Mouse (Mus musculus) bone marrow macrophage, adult 2 months (primary cell): ENCODE results near the gene Fancd2. TPM values are rescaled to one million over a fixed set of nuclear protein-coding genes. Genes with fewer than 3 reads are reported as not detected.

ENCODE experiments used
- H3K27ac ChIP-seq: 2 replicates; pipeline ENCODE4 v1.5.1; 2012; ENCODE audit warnings: low read depth, low read length; ENCODE audit not compliant: insufficient read depth
- H3K4me1 ChIP-seq: 2 replicates; pipeline ENCODE4 v1.6.1; 2012; ENCODE audit warnings: low read length; ENCODE audit not compliant: control insufficient read depth, insufficient read depth
- H3K4me3 ChIP-seq: 2 replicates; pipeline ENCODE4 v1.5.1; 2012; ENCODE audit warnings: mild to moderate bottlenecking, low read length, moderate library complexity; ENCODE audit not compliant: insufficient read depth
- CTCF ChIP-seq: IDR thresholded peaks from 2 replicates; pipeline ENCODE4 v1.5.1; 2012; ENCODE audit warnings: low read depth, mild to moderate bottlenecking, low read length, moderate library complexity
- POLR2A ChIP-seq: IDR thresholded peaks from 2 replicates; pipeline ENCODE4 v1.6.1; 2012; ENCODE audit warnings: mild to moderate bottlenecking, low read depth, low read length, borderline replicate concordance
- polyA plus RNA-seq: library from polyadenylated mRNA; stranded (reverse); fragments of >200 nt; gene quantifications from 2 replicates; pipeline ENCODE4 v1.2.4, GENCODE M21; 2012; ENCODE audit not compliant: missing spikeins, insufficient read depth, insufficient read length

Gene Fancd2
- polyA plus RNA-seq, 1 experiment, result 7.8 TPM

GRCm38 (mm10) chr6:113605224-113605545 is 73.7 kb downstream of the Fancd2 start:
- Histone ChIP-seq H3K27ac (peak overlapping the region; percentile 65), H3K4me1 (peaks cover 13% of the 10 kb centered on the region), H3K4me3 (peak overlapping the region; percentile 91)
- TF ChIP-seq CTCF (no peak), POLR2A (no peak)

DNA sequence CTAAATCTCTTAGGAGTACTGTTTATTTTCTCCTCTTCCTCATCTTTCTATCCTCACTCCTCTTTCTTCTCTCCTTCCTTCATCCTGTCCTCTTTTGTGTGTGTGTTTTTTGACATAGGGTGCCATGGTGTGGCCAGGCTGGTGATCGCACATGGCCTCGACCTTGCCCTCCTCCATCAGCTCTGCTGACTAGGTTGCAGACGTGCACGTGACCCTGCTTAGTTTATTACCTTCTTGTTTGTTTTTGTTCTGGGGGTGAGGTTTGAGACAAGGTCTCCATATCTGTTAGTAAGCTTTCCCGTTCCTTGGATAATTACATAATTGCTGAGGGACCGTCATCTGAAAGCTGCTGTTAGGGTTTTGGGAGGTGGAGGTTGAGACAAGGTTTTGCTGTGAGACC is 77.4 kb downstream of the Fancd2 start:
- no peak for TF ChIP-seq CTCF
- H3K27ac ChIP-seq, result no peak overlapping the region
- H3K4me3 ChIP-seq, result no peak overlapping the region
- peaks cover 16% of the 10 kb centered on the region for H3K4me1 ChIP-seq

DNA sequence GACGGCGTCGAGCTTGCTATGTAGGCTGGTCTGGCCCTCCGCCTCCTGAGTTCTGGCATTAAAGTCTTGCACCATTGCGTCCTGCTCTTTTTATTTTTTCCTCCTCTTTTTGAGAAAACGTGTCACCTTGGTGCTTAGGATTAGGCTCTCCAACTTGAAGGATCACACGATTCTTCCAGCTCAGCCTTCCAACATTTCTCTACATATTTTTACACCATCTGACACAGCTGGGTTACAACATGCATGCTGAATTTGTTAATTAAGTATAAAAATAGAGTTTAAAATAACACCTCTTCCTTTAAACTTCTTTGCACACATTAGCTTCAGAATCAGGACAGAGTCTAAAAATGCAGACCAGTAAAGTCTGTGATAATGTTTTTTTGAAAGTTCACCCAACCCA is 77.8 kb downstream of the Fancd2 start:
- H3K4me1 ChIP-seq, result peaks cover 16% of the 10 kb centered on the region
- TF ChIP-seq POLR2A (no peak), CTCF (no peak)
- H3K27ac ChIP-seq, result no peak overlapping the region
- H3K4me3 ChIP-seq, result no peak overlapping the region

GRCm38 (mm10) chr6:113612258-113612969 is 80.9 kb downstream of the Fancd2 start:
- Histone ChIP-seq H3K4me1 (peaks cover 9% of the 10 kb centered on the region), H3K4me3 (no peak overlapping the region), H3K27ac (no peak overlapping the region)
- TF ChIP-seq CTCF (no peak), POLR2A (no peak)

DNA sequence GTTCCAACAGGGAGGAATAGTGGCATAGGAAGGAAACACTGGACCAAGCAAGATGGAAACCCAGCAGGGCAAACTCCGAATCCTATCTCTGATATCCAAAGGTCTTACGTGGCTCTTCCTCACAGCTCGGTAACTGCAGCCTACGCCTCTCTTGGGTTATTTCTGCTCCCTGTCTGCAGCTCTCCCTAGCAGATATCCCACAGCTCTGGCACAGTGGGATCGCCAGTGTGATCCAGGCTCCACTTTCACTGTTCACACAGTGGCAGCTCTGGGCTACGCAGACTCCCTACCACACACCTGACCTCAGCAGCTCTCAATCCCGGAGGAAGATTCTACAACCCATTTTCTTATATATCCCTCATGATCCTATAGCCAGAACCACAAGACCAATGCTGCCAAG is 82.7 kb downstream of the Fancd2 start:
- Histone ChIP-seq H3K4me3 (no peak overlapping the region), H3K27ac (no peak overlapping the region), H3K4me1 (peaks cover 7% of the 10 kb centered on the region; the same call in 1 of the 2 replicates)
- no peak for TF ChIP-seq CTCF

DNA sequence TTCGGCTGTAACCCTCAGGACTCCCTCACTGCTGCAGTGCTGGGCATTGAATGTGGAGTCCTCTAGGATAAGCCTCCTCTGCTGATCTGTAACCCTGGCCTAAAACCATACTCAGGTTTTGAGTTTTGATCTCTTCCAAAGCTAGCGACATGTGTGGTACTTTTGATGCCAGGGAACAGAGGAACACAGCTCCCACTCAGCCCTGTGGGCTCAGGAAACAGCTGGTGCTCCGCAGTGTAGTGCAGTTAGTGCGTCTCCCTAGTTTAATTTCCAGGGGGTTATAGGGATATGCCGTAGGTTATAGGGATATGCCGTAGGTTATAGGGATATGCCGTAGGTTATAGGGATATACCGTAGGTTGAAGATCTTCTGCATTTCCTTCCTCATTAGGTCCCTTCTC is 83.5 kb downstream of the Fancd2 start:
- TF ChIP-seq POLR2A (no peak), CTCF (no peak)
- no peak overlapping the region for H3K27ac ChIP-seq
- H3K4me1 ChIP-seq, result peaks cover 6% of the 10 kb centered on the region; the same call in 1 of the 2 replicates
- no peak overlapping the region for H3K4me3 ChIP-seq

- Histone ChIP-seq H3K27ac (no peak overlapping the region), H3K4me1 (peaks cover 3% of the 10 kb centered on the region; the same call in 1 of the 2 replicates), H3K4me3 (no peak overlapping the region)
- no peak for TF ChIP-seq CTCF
- TF ChIP-seq POLR2A, result no peak
These were observed 84.0 kb downstream of the Fancd2 start for GRCm38 (mm10) chr6:113615489-113615888.

DNA sequence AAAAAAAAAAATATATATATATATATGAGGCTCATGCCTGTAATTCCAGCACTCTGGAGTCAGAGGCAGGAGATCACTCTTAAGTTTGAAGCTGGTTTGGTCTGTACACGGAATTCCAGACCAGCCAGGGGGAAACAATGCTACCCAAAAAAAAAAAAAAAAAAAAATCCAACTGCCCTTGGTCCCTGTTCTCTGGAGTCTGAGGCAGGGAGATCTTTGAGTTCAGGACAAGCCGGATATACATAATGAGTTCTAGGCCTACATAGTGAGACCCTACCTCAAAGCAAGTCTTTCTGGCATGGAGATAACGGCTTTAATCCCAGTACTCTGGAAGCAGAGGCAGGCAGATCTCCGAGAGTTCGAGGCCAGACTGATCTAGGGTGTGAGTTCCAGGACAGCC is 91.9 kb downstream of the Fancd2 start:
- H3K27ac ChIP-seq, result no peak overlapping the region
- peak overlapping the region; percentile 57 for H3K4me3 ChIP-seq
- TF ChIP-seq POLR2A, result no peak
- TF ChIP-seq CTCF, result no peak
- H3K4me1 ChIP-seq, result peaks cover 19% of the 10 kb centered on the region

DNA sequence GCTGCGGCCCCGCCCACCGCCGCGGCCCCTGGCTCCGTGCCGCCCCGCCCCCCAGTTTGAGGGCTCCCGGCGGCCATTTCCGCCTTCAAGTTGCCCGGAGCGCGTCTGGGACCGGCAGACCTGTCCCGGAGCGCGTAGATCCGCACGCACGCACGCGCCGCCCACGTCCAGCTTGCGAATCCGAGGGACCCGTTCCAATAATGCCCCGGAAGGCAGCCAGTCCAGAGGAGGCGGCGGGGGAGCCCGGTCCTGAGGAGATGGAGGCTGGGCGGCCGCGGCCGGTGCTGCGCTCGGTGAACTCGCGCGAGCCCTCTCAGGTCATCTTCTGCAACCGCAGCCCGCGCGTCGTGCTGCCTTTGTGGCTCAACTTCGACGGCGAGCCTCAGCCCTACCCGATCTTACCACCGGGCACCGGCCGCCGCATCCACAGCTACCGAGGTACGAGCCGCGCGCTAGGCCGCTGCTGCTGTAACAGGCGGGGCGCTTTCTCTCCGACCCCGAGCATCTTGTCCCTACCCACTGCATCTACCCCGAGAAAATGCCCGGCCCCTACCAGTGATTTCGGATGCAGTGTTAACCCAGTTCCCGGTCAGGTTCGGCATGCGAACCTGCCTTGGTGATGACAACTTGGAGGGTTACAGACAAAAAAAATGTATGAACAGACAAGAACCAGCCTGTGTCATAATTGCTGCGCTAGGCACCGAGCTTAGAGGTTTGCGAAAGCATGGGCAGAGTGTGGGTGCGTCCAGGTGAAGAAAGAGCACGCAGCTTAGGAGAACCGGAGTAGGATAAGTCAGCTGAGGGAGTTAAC is 92.7 kb downstream of the Fancd2 start, which contains the start of gene Vhl:
Vhl (plus strand) TSS at position 19 of the 811 bp plus-strand sequence.
- Histone ChIP-seq H3K4me1 (peaks cover 22% of the 10 kb centered on the region), H3K27ac (peak within 1 kb of the TSS; percentile 49), H3K4me3 (peak within 1 kb of the TSS; percentile 81)
- TF ChIP-seq POLR2A (no peak), CTCF (no peak)

DNA sequence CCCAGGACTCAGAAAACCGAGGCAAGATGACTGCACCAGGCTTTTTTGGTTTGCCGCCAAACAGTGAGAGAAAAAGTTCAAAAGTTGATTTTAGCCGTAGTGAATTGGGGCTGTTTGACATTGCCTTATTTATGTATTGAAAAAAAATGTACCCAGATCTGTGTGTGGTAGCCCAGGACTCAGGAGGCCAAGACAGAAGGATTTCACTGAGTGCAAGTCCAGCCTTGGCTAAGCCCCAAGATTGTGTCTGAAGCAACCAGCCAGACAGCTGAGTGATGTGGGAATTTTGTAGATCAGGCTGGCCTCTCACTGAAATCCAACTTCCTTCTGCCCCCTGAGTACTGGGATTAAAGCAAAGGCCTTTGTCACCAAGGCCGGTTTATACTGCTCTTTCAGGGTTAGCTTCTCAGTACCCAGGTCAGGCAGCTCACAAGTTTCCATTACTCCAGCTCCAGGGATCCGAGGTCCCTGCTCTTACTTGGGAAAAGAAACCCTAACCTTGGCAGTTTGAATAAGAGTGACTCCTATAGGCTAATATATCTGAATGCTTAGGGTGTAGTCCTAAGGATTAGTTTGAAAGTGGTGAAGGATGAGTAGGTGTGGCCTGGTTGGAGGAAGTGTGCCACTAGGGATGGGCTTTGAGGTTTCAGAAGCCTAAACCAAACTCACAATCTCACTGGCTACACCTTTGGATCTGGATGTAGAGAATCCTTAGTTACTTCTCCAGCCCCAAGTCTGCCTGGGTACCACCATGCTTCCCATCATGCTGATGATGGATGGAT is 93.7 kb downstream of the Fancd2 start:
- TF ChIP-seq CTCF, result no peak
- TF ChIP-seq POLR2A, result no peak
- no peak overlapping the region for H3K27ac ChIP-seq
- peak overlapping the region; percentile 81 for H3K4me3 ChIP-seq
- H3K4me1 ChIP-seq, result peaks cover 32% of the 10 kb centered on the region
